Mouse (Mus musculus) heart, adult 2 months (tissue): ENCODE results near the gene Btn1a1.

Experiments used
- EP300 ChIP-seq: fragments of 200-500 bp; IDR thresholded peaks from 2 replicates; pipeline ENCODE4 v1.6.1; 2011; ENCODE audit warnings: low read depth, low read length, control low read depth; ENCODE audit not compliant: insufficient read depth
- POLR2A ChIP-seq: fragments of 200-500 bp; IDR thresholded peaks from 2 replicates; pipeline ENCODE4 v1.6.1; 2011; ENCODE audit warnings: mild to moderate bottlenecking, low read depth, low read length, control low read depth; ENCODE audit not compliant: insufficient read depth

- TF ChIP-seq EP300 (no peak), POLR2A (no peak)
Measured at GRCm38 (mm10) chr13:23491263-23491662, 25.6 kb upstream of the Btn1a1 start.
